Mouse (Mus musculus) hindbrain, embryonic 16.5 days (tissue): ENCODE results near the gene Ptpre. TPM values are rescaled to one million over a fixed set of nuclear protein-coding genes. Genes with fewer than 3 reads are reported as not detected.
"Not testable (repeated sequence)": the region's sequence is repeated elsewhere in the genome, so short reads cannot be mapped to it uniquely, and the experiment has no call there.

Experiments used
- ATAC-seq: fragments of 200-750 bp; cut with Nextera tagmentation; 2 replicates; pipeline ENCODE4 v1.8.0; 2017; ENCODE audit warnings: moderate TSS enrichment, moderate library complexity
- H3K27ac ChIP-seq: fragments of 300-500 bp; sonication (generic); 2 replicates; pipeline ENCODE4 v1.5.1; 2014; ENCODE audit warnings: low read depth, mild to moderate bottlenecking, control low read depth, low read length, moderate library complexity
- H3K27me3 ChIP-seq: fragments of 300-500 bp; sonication (generic); replicated peaks from 2 replicates; pipeline ENCODE4 v1.6.1; 2014; ENCODE audit warnings: low read length; ENCODE audit not compliant: control insufficient read depth, insufficient read depth
- H3K36me3 ChIP-seq: fragments of 300-500 bp; sonication (generic); 2 replicates; pipeline ENCODE4 v1.6.1; 2014; ENCODE audit warnings: mild to moderate bottlenecking, low read length, moderate library complexity, mixed read lengths; ENCODE audit not compliant: control insufficient read depth, insufficient read depth
- H3K4me1 ChIP-seq: fragments of 300-500 bp; sonication (generic); 2 replicates; pipeline ENCODE4 v1.6.1; 2014; ENCODE audit warnings: low read depth, low read length; ENCODE audit not compliant: control insufficient read depth, insufficient read depth
- H3K4me2 ChIP-seq: fragments of 300-500 bp; sonication (generic); 2 replicates; pipeline ENCODE4 v1.6.1; 2014; ENCODE audit warnings: mild to moderate bottlenecking, low read length, control low read depth, moderate library complexity
- H3K4me3 ChIP-seq: fragments of 300-500 bp; sonication (generic); 2 replicates; pipeline ENCODE4 v1.5.1; 2014; ENCODE audit warnings: mild to moderate bottlenecking, low read length, control low read depth, moderate library complexity
- H3K9ac ChIP-seq: fragments of 300-500 bp; sonication (generic); 2 replicates; pipeline ENCODE4 v1.6.1; 2014; ENCODE audit warnings: low read depth, mild to moderate bottlenecking, control low read depth, low read length, moderate library complexity
- H3K9me3 ChIP-seq: fragments of 300-500 bp; sonication (generic); 2 replicates; pipeline ENCODE4 v1.6.1; 2014; ENCODE audit warnings: mild to moderate bottlenecking, low read length, moderate library complexity; ENCODE audit not compliant: control insufficient read depth
- WGBS: fragments of 180-500 bp; shearing (Covaris S2); extraction: QIAGEN DNeasy Blood & Tissue Kit; methylation state at CpG from one replicate; pipeline ENCODE4 v1.1.7; 2014; 5-methylcytosine and 5-hydroxymethylcytosine counted together
- polyA plus RNA-seq: library from polyadenylated mRNA; unstranded; fragments of >200 nt; fragmentation: Nextera tagmentation; extraction: Ambion mirVana; gene quantifications from 2 replicates; pipeline ENCODE4 v1.2.1, GENCODE M21; 2015

Ptpre gene
- 6.9 and 8.1 TPM in 2 replicates for polyA plus RNA-seq

DNA sequence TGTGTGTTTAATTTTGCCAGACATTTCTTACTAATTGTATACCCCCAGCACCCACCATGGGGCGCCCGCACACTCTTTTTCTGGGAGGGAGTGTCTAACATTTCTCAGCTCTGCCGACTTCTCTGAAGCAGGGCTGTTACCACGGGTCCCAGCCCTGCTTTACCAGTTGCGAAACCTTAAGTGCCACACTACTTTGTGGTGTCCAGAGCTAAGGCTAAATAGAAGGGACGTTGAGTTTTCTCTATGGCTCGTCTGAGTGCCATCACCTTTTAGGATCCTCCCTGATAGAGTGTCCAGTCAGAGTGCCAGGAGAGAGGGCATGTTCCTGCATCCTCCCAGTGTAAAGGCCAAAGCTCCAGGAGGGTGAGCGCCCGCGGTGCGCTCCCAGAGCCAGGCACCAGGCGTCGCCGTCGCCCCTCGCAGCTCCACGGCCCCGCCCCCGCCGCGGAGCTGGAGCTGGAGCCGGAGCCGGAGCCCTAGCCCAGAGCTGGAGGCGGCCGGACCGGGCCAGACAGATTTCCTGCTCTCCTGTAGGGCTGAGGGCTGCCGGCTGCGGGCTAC, at the start of gene Ptpre:
Gene Ptpre, plus strand, starts transcription at position 141 of the 561 bp plus-strand sequence.
- Histone ChIP-seq H3K27me3 (no peaks in the 10 kb centered on the region), H3K36me3 (no peaks in the 10 kb centered on the region), H3K9ac (peak within 1 kb of the TSS; percentile 79), H3K27ac (peak within 1 kb of the TSS; percentile 82), H3K4me3 (peak within 1 kb of the TSS; percentile 66), H3K4me1 (0 out of 2 replicates have a peak, but pooled peaks cover 3% of the 10 kb centered on the region), H3K9me3 (no peaks in the 10 kb centered on the region), H3K4me2 (peak within 1 kb of the TSS; percentile 81)
- WGBS, result 3% methylated on average over 26 of the region's 28 CpGs
- ATAC-seq, result peak; percentile 96

DNA sequence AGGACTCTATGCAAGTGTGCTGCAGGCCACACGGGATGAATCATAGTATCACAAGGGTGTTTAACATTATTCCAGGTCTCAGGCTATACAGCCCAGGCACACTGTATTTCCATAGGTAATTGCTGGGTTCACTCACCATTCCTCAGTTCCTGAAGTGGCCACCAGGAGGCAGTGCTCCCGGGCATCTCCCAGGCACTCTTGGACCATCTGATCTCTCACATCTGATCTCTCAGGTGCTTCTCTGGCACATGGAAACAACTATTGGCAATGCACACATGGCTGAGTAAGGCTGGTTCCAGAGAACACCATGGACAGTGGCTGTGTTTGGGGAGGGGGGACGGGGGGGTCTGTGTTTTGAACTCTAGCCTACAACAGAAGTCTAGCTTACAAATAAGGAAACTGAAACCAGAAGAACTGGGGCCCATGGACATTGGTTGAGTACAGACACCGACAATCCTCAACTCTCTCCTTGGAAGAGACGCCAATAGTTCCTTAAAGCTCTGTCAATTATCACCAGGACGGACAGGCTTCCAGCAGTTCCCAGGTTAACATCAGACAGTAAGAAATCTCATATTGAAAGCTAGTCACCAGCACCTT, 49.0 kb upstream of the Ptpre start:
- Histone ChIP-seq H3K36me3 (no peaks in the 10 kb centered on the region), H3K9ac (no peak overlapping the region), H3K4me1 (peaks cover 21% of the 10 kb centered on the region), H3K9me3 (no peaks in the 10 kb centered on the region), H3K27ac (no peak overlapping the region), H3K4me3 (no peak overlapping the region), H3K4me2 (no peak overlapping the region), H3K27me3 (peaks cover 7% of the 10 kb centered on the region)
- ATAC-seq, result no peak
- 76% methylated on average over 6 of the region's 6 CpGs for WGBS

DNA sequence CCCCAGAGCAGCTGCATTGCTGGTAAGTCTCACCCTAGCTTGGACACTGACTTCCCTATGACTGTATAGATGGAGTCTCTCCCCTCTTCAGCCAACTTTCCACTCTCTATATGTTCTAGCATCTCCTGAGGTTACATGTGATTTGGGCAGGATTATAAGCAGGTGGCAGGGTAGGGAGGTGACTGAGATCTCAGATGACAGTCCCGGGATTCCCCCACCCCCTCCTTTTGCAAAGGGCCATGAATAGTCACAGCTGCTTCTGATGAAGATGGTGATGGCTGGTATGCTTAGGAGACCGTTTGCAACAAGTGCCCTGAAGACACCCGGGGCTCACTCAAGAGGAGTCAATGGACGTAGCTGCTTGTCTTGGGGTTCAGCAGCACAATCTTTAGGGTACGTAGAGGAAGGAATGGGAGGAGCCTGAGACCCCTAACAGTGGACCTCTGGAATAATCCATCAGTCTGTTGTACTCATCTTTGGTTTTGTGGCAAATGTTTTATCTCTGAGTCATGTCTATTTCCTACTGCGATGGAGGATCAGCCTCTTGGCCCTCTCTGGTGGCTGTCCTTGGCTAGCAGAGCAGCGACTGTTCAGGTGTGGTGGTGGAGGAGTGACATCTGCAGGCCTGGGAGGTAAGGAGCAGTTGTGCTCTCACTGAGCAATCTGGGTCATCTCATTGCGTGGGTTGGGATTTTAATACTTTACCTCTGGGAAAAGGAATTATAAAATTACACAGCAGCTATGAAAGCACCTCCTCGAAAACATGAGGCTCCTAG, 47.4 kb upstream of the Ptpre start:
- peaks cover 18% of the 10 kb centered on the region for H3K4me1 ChIP-seq
- no peak overlapping the region for H3K4me2 ChIP-seq
- no peak for ATAC-seq
- H3K9me3 ChIP-seq, result no peaks in the 10 kb centered on the region
- no peak overlapping the region for H3K27ac ChIP-seq
- no peaks in the 10 kb centered on the region for H3K27me3 ChIP-seq
- no peaks in the 10 kb centered on the region for H3K36me3 ChIP-seq
- H3K4me3 ChIP-seq, result no peak overlapping the region
- WGBS, result 78% methylated on average over 9 of the region's 9 CpGs
- no peak overlapping the region for H3K9ac ChIP-seq

DNA sequence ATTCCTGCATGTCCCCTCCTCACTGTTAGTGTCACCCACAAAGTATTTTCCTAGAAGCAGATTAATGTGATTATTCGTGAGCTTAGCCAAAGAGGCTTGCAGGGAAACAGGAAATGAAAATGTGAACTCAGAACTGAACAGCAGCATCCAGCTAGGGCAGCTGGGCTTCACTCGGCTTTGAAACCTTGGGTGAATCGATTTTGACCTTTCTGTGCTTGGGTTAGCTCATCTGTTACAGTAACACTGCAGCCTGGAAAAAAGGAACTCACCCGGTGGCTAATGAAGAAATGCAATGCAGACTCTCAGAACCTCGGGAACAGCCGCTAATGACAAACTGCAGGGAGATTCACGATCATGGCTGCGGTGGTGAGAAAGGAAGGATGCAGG, 46.8 kb upstream of the Ptpre start:
- peaks cover 13% of the 10 kb centered on the region for H3K4me1 ChIP-seq
- no peaks in the 10 kb centered on the region for H3K9me3 ChIP-seq
- no peak overlapping the region for H3K4me3 ChIP-seq
- no peak for ATAC-seq
- H3K4me2 ChIP-seq, result no peak overlapping the region
- H3K9ac ChIP-seq, result no peak overlapping the region
- WGBS, result 68% methylated on average over 8 of the region's 8 CpGs
- no peak overlapping the region for H3K27ac ChIP-seq
- H3K27me3 ChIP-seq, result no peaks in the 10 kb centered on the region
- no peaks in the 10 kb centered on the region for H3K36me3 ChIP-seq

DNA sequence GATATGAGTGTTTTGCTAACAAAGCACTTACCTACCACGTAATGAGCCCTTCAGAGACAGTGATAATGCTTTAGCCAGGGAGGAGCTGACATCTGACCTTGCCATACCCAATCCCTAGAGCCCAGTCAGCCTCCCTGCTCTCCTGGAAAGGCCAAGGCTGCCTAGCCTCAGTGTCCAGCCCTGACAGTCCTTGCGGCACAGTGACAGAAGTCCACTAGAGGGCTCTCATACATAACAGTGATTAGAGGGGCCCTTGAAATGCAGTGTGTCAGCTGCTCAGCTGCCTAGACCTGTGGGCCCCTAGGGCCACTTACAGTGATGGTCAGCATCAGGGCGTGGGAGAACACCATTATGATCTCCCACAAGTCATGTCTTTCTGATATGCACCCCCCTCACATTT, 42.0 kb upstream of the Ptpre start:
- WGBS, result 51% methylated on average over 3 of the region's 3 CpGs
- Histone ChIP-seq H3K4me3 (no peak overlapping the region), H3K27me3 (no peaks in the 10 kb centered on the region), H3K9me3 (no peaks in the 10 kb centered on the region), H3K4me1 (no peaks in the 10 kb centered on the region), H3K4me2 (no peak overlapping the region), H3K27ac (no peak overlapping the region), H3K9ac (no peak overlapping the region), H3K36me3 (no peaks in the 10 kb centered on the region)
- no peak for ATAC-seq

GRCm38 (mm10) chr7:135498565-135499186, 38.6 kb upstream of the Ptpre start:
- H3K9ac ChIP-seq, result no peak overlapping the region
- no peaks in the 10 kb centered on the region for H3K4me1 ChIP-seq
- ATAC-seq, result no peak
- no peaks in the 10 kb centered on the region for H3K27me3 ChIP-seq
- 83% methylated on average over 2 of the region's 3 CpGs for WGBS
- no peak overlapping the region for H3K4me2 ChIP-seq
- no peak overlapping the region for H3K27ac ChIP-seq
- no peaks in the 10 kb centered on the region for H3K9me3 ChIP-seq
- H3K4me3 ChIP-seq, result no peak overlapping the region
- H3K36me3 ChIP-seq, result no peaks in the 10 kb centered on the region

- H3K27ac ChIP-seq, result no peak overlapping the region
- no peak overlapping the region for H3K4me3 ChIP-seq
- no peaks in the 10 kb centered on the region for H3K4me1 ChIP-seq
- H3K27me3 ChIP-seq, result no peaks in the 10 kb centered on the region
- H3K9ac ChIP-seq, result no peak overlapping the region
- H3K4me2 ChIP-seq, result no peak overlapping the region
- H3K9me3 ChIP-seq, result no peaks in the 10 kb centered on the region
- no peak for ATAC-seq
- 62% methylated on average over 2 of the region's 2 CpGs for WGBS
- H3K36me3 ChIP-seq, result no peaks in the 10 kb centered on the region
These were observed 37.9 kb upstream of the Ptpre start for GRCm38 (mm10) chr7:135499403-135499802.

DNA sequence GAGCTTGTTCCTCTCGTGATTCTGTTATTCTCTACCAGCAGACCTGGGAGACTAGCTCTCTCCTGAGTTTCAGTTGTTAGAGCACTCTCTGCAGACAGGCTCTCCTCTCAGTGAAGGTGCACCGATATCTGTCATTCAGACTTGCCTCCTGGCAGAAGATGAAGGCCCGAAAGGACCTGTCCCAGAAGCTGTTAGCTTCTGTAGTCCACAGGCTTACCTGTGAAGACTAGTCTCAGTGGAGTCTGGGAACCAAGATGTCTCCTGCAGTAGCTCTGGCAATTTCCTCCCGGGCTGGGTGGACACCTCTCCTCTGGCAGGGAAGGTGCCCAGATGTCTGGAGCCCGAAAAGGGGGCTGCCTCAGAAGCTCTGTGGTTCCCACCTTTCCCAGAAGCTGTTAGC, 30.8 kb upstream of the Ptpre start:
- H3K27ac ChIP-seq, H3K9ac ChIP-seq, H3K27me3 ChIP-seq, ATAC-seq, H3K36me3 ChIP-seq, H3K4me3 ChIP-seq, H3K4me2 ChIP-seq, H3K4me1 ChIP-seq, H3K9me3 ChIP-seq: not testable (repeated sequence)
- WGBS, result 90% methylated on average over 5 of the region's 5 CpGs

- Histone ChIP-seq H3K4me1 (no peaks in the 10 kb centered on the region), H3K27ac (no peak overlapping the region), H3K27me3 (no peaks in the 10 kb centered on the region), H3K9me3 (no peaks in the 10 kb centered on the region), H3K4me2 (no peak overlapping the region), H3K9ac (no peak overlapping the region), H3K4me3 (no peak overlapping the region), H3K36me3 (no peaks in the 10 kb centered on the region)
- ATAC-seq, result no peak
- WGBS, result 73% methylated on average over 4 of the region's 4 CpGs
These were observed 28.7 kb upstream of the Ptpre start for GRCm38 (mm10) chr7:135508602-135509001.
